Mouse (Mus musculus): ENCODE data around the gene Ebi3.

DNA sequence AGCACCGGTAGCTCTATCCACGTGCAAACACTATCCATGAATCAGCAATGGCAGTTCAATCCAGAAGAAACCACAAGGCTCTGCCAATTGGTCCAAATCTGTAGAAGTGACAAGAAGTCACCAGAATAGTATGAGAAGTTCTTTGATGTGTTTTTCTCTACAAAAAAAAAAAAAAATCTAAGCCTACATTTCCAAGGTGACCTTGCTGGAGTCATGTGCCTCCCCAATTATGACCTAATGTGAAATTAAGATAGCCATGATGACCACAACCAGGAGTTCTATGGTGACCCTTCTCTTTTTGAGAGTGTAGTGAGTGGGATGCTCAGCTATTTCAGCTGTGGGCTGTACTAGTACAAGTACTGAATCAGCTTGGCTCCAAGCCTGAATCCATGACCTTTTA is 3.0 kb upstream of the Ebi3 start, which contains the start of gene Zfp119b:
- TF ChIP-seq EP300 (optimal IDR thresholded peaks at IDR 0.05) (no peak), CTCF (IDR thresholded peaks at IDR 0.05; ENCODE audit: low read depth) (no peak)
